Mouse (Mus musculus) hindbrain, embryonic 14.5 days (tissue): ENCODE results near the gene Uba6. TPM values are rescaled to one million over a fixed set of nuclear protein-coding genes. Genes with fewer than 3 reads are reported as not detected.

Experiments used
- ATAC-seq: fragments of 200-750 bp; cut with Nextera tagmentation; 2 replicates; pipeline ENCODE4 v1.8.0; 2017; ENCODE audit warnings: moderate number of reproducible peaks, mild to moderate bottlenecking, moderate TSS enrichment, moderate library complexity; ENCODE audit not compliant: low FRiP score
- DNase-seq: peaks from one replicate; pipeline ENCODE4 v3.0.0-alpha.2; 2015; ENCODE audit warnings: low spot score
- H3K27ac ChIP-seq: fragments of 300-500 bp; sonication (generic); 2 replicates; pipeline ENCODE4 v1.5.1; 2014; ENCODE audit warnings: mild to moderate bottlenecking, moderate library complexity
- H3K27me3 ChIP-seq: fragments of 300-500 bp; sonication (generic); 2 replicates; pipeline ENCODE4 v1.6.1; 2014; ENCODE audit warnings: mild to moderate bottlenecking, low read length, mixed read lengths; ENCODE audit not compliant: control insufficient read depth, insufficient read depth
- H3K36me3 ChIP-seq: fragments of 300-500 bp; sonication (generic); replicated peaks from 2 replicates; pipeline ENCODE4 v1.6.1; 2014; ENCODE audit not compliant: control insufficient read depth, insufficient read depth
- H3K4me1 ChIP-seq: fragments of 300-500 bp; sonication (generic); replicated peaks from 2 replicates; pipeline ENCODE4 v1.6.1; 2014; ENCODE audit warnings: antibody characterized with exemption, low read length, mixed read lengths; ENCODE audit not compliant: control insufficient read depth, insufficient read depth
- H3K4me2 ChIP-seq: fragments of 300-500 bp; sonication (generic); replicated peaks from 2 replicates; pipeline ENCODE4 v1.6.1; 2014; ENCODE audit warnings: mild to moderate bottlenecking, moderate library complexity
- H3K4me3 ChIP-seq: fragments of 300-500 bp; sonication (generic); replicated peaks from 2 replicates; pipeline ENCODE4 v1.5.1; 2014; ENCODE audit warnings: mild to moderate bottlenecking, low read length
- H3K9ac ChIP-seq: fragments of 300-500 bp; sonication (generic); 2 replicates; pipeline ENCODE4 v1.6.1; 2014
- H3K9me3 ChIP-seq: fragments of 300-500 bp; sonication (generic); 2 replicates; pipeline ENCODE4 v1.6.1; 2016; ENCODE audit warnings: low read length; ENCODE audit not compliant: control insufficient read depth
- WGBS: fragments of 180-500 bp; shearing (Covaris S2); extraction: QIAGEN DNeasy Blood & Tissue Kit; methylation state at CpG from one replicate; pipeline ENCODE4 v1.1.7; 2014; 5-methylcytosine and 5-hydroxymethylcytosine counted together
- polyA plus RNA-seq: library from polyadenylated mRNA; unstranded; fragments of >200 nt; fragmentation: Nextera tagmentation; extraction: Ambion mirVana; gene quantifications from 2 replicates; pipeline ENCODE4 v1.2.1, GENCODE M21; 2014

Uba6 gene
- polyA plus RNA-seq = 18.3 and 20.3 TPM in 2 replicates

- Histone ChIP-seq H3K27me3 (no peaks in the 10 kb centered on the region), H3K4me2 (peak within 1 kb of the TSS; percentile 84), H3K36me3 (peaks cover 16% of the 10 kb centered on the region), H3K9me3 (no peaks in the 10 kb centered on the region), H3K27ac (peak within 1 kb of the TSS; percentile 94), H3K4me1 (peaks cover 11% of the 10 kb centered on the region), H3K9ac (peak within 1 kb of the TSS; percentile 80), H3K4me3 (peak within 1 kb of the TSS; percentile 82)
- 0% methylated on average over 62 of the region's 67 CpGs for WGBS
- ATAC-seq (peak; percentile 100), DNase-seq (peak; percentile 99)
These were observed at the start of gene Uba6 for GRCm38 (mm10) chr5:86172449-86173161. Uba6 (minus strand) TSS chr5:86172803.

GRCm38 (mm10) chr5:86197801-86198200, 25.2 kb upstream of the Uba6 start, which contains the start of gene Gnrhr:
Gnrhr (minus strand) TSS chr5:86197901.
- WGBS = 96% methylated on average over 10 of the region's 10 CpGs
- Histone ChIP-seq H3K9ac (no peak within 1 kb of the TSS), H3K36me3 (no peaks in the 10 kb centered on the region), H3K27ac (no peak within 1 kb of the TSS), H3K9me3 (no peaks in the 10 kb centered on the region), H3K4me1 (no peaks in the 10 kb centered on the region), H3K27me3 (no peaks in the 10 kb centered on the region), H3K4me2 (no peak within 1 kb of the TSS), H3K4me3 (no peak within 1 kb of the TSS)
- DNase-seq = no peak
- ATAC-seq = no peak

DNA sequence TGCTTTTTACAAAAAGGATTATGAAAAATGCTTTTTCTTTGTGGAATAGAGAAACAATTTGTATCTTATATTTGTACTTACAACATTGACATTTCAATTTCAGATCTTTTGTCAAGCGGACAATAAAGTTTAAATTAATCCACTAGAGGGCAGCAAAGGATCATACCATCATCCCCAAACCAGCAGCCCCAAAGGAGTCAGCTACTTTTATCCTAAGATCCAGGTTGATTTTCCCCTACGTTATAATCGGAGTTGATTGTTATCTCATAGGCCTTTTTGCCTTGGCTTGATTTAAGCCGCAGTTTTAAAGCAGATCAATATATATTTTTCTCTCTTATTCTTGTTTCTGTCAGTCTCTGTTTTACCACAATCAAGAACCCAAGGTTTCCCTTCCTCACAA, 18.8 kb upstream of the Uba6 start:
- no peaks in the 10 kb centered on the region for H3K36me3 ChIP-seq
- no peak overlapping the region for H3K27ac ChIP-seq
- ATAC-seq = peak; percentile 70
- no peak overlapping the region for H3K9ac ChIP-seq
- H3K4me3 ChIP-seq = no peak overlapping the region
- H3K4me2 ChIP-seq = no peak overlapping the region
- WGBS = 17% methylated on average over 4 of the region's 4 CpGs
- H3K9me3 ChIP-seq = no peaks in the 10 kb centered on the region
- no peaks in the 10 kb centered on the region for H3K27me3 ChIP-seq
- no peaks in the 10 kb centered on the region for H3K4me1 ChIP-seq
- peak; percentile 87 for DNase-seq

GRCm38 (mm10) chr5:86190770-86191169, 18.2 kb upstream of the Uba6 start:
- Histone ChIP-seq H3K4me3 (no peak overlapping the region), H3K27ac (no peak overlapping the region), H3K9ac (no peak overlapping the region), H3K9me3 (no peaks in the 10 kb centered on the region), H3K27me3 (no peaks in the 10 kb centered on the region), H3K4me2 (no peak overlapping the region), H3K36me3 (no peaks in the 10 kb centered on the region), H3K4me1 (no peaks in the 10 kb centered on the region)
- WGBS = 22% methylated on average over 5 of the region's 5 CpGs
- ATAC-seq (no peak), DNase-seq (peak; percentile 57)

GRCm38 (mm10) chr5:86190290-86190689, 17.7 kb upstream of the Uba6 start:
- no peak overlapping the region for H3K27ac ChIP-seq
- H3K9me3 ChIP-seq = no peaks in the 10 kb centered on the region
- H3K27me3 ChIP-seq = no peaks in the 10 kb centered on the region
- H3K4me1 ChIP-seq = no peaks in the 10 kb centered on the region
- ATAC-seq (no peak), DNase-seq (no peak)
- no peaks in the 10 kb centered on the region for H3K36me3 ChIP-seq
- 35% methylated on average over 15 of the region's 15 CpGs for WGBS
- H3K4me2 ChIP-seq = no peak overlapping the region
- H3K4me3 ChIP-seq = no peak overlapping the region
- no peak overlapping the region for H3K9ac ChIP-seq

GRCm38 (mm10) chr5:86187441-86187840, 14.8 kb upstream of the Uba6 start:
- Histone ChIP-seq H3K36me3 (no peaks in the 10 kb centered on the region), H3K9me3 (no peaks in the 10 kb centered on the region), H3K4me1 (no peaks in the 10 kb centered on the region), H3K9ac (no peak overlapping the region), H3K27me3 (no peaks in the 10 kb centered on the region), H3K4me3 (no peak overlapping the region), H3K27ac (no peak overlapping the region), H3K4me2 (no peak overlapping the region)
- DNase-seq (no peak), ATAC-seq (no peak)
- 82% methylated on average over 6 of the region's 6 CpGs for WGBS

DNA sequence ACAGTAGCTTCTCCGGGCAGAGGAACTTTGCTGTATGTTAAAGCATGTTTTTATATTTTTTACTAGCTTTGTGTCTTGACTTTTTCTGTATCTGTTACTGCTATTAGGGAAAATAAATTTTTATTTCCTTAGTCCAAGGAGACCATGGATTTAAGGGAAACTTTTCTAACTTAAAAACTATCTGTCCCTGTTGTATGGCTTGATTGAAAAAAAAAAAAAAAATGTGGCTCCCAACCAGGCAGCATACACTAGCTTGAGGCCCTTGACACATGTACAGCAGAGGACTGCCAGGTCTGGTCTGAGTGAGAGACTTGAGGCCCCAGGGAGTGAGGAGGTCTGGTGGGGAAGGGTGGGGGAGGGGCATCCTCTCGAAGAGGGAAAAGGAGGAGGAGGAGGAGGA, 1.2 kb upstream of the Uba6 start:
- DNase-seq (no peak), ATAC-seq (no peak)
- Histone ChIP-seq H3K4me1 (peaks cover 11% of the 10 kb centered on the region), H3K4me3 (no peak overlapping the region), H3K9me3 (no peaks in the 10 kb centered on the region), H3K4me2 (no peak overlapping the region), H3K27me3 (no peaks in the 10 kb centered on the region), H3K9ac (0 out of 2 replicates have a peak overlapping the region, but pooled peaks have one; percentile 67), H3K36me3 (peaks cover 7% of the 10 kb centered on the region; the same call in 1 of the 2 replicates), H3K27ac (peak overlapping the region; percentile 94)
- whole genome bisulfite sequencing = 50% methylated on average over 2 of the region's 2 CpGs

DNA sequence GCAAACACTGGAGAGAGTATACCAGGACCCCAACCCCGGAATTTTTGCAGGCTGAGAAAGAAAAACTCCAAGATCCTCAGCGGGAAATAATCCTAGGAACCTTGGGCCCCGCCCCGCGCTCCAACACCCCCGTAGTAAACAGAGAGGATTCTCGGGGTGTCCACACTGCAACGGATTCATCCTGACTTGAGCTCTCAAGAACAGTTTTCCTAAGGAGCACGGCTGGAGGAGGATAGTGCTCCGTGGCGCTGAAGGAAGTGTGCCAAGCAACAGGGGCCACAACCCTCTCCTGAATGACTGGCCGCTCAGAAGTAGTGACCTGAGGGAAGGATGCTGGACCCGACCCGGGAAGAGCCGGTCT, 535 bp downstream of the Uba6 start:
- WGBS = under 1% methylated on average over 15 of the region's 15 CpGs
- peak overlapping the region; percentile 82 for H3K4me3 ChIP-seq
- no peaks in the 10 kb centered on the region for H3K9me3 ChIP-seq
- H3K9ac ChIP-seq = peak overlapping the region; percentile 80
- peak overlapping the region; percentile 84 for H3K4me2 ChIP-seq
- peaks cover 21% of the 10 kb centered on the region for H3K36me3 ChIP-seq
- H3K27me3 ChIP-seq = no peaks in the 10 kb centered on the region
- ATAC-seq (no peak; the same call in 1 of the 2 replicates), DNase-seq (peak; percentile 38)
- H3K4me1 ChIP-seq = peaks cover 11% of the 10 kb centered on the region
- H3K27ac ChIP-seq = peak overlapping the region; percentile 94

- peaks cover 61% of the 10 kb centered on the region for H3K36me3 ChIP-seq
- H3K4me1 ChIP-seq = no peaks in the 10 kb centered on the region
- no peak overlapping the region for H3K4me2 ChIP-seq
- no peak overlapping the region for H3K9ac ChIP-seq
- DNase-seq (no peak), ATAC-seq (no peak)
- H3K27me3 ChIP-seq = no peaks in the 10 kb centered on the region
- H3K27ac ChIP-seq = no peak overlapping the region
- H3K4me3 ChIP-seq = no peak overlapping the region
- H3K9me3 ChIP-seq = no peaks in the 10 kb centered on the region
These were observed 42.8 kb downstream of the Uba6 start for GRCm38 (mm10) chr5:86129828-86130227.
